ENCODE assay signal across 8 mouse cellular contexts in genomic region chr5:124327510-124328364, GRCm38 (mm10). TPM values are rescaled to one million over a fixed set of nuclear protein-coding genes. Genes with fewer than 3 reads are reported as not detected.
DNase-seq lines count a peak whose midpoint lies in the region; ATAC-seq lines count a peak whose summit lies in the region.

Mphosph9 (minus strand) TSS chr5:124327972.
2810006K23Rik (plus strand) TSS chr5:124328089.

- WGBS in hindbrain, embryonic 11.5 days, result under 1% methylated on average over 72 of the region's 72 CpGs

- peak; percentile 98 for ATAC-seq in hindbrain, embryonic 11.5 days (ENCODE audit: low FRiP score)

- H3K9me3 ChIP-seq in hindbrain, embryonic 11.5 days (ENCODE audit: control insufficient read depth, low read length), result no peaks in the 10 kb centered on the region

- H3K4me1 ChIP-seq in hindbrain, embryonic 11.5 days (replicated peaks; ENCODE audit: control insufficient read depth, insufficient read depth, low read length), result peaks cover 3% of the 10 kb centered on the region

- DNase-seq in Muller cell, postnatal 12 days (ENCODE audit: inconsistent ontology term), result peak; percentile 100
- peak; percentile 100 for DNase-seq in cerebellum, adult 9-11 months
- peak; percentile 99 to 100 for DNase-seq in frontal cortex, adult 2 months (ENCODE audit: extremely low spot score in 1 of 2, low spot score in 1 of 2)
- DNase-seq in hindbrain, embryonic 11.5 days (ENCODE audit: low spot score), result peak; percentile 100
- DNase-seq in layer of hippocampus, postnatal 10 days (ENCODE audit: low spot score in 2 of 2), result peak; percentile 100
- DNase-seq in lung, postnatal 10 days, result peak; percentile 99
- DNase-seq in ovary, postnatal 36 days (ENCODE audit: low spot score), result peak; percentile 99
- peak; percentile 100 for DNase-seq in thymus, postnatal 25 days

- H3K27me3 ChIP-seq in hindbrain, embryonic 11.5 days (ENCODE audit: control insufficient read depth, insufficient read depth, low read length), result no peaks in the 10 kb centered on the region

- H3K36me3 ChIP-seq in hindbrain, embryonic 11.5 days (ENCODE audit: control insufficient read depth, insufficient read depth, low read length), result 0 out of 2 replicates have a peak, but pooled peaks cover 5% of the 10 kb centered on the region

- H3K9ac ChIP-seq in hindbrain, embryonic 11.5 days (ENCODE audit: low read depth, low read length), result peak within 1 kb of the TSS; percentile 89

- H3K4me3 ChIP-seq in hindbrain, embryonic 11.5 days (ENCODE audit: low read depth, low read length), result peak within 1 kb of the TSS; percentile 66

- H3K27ac ChIP-seq in hindbrain, embryonic 11.5 days (ENCODE audit: low read depth, low read length), result peak within 1 kb of the TSS; percentile 96

- peak within 1 kb of the TSS; percentile 87 for H3K4me2 ChIP-seq in hindbrain, embryonic 11.5 days (replicated peaks; ENCODE audit: low read depth, low read length)

RNA-seq across cellular contexts. Expression of gene Mphosph9, which starts in this region (rescaled TPM):
- polyA plus RNA-seq in frontal cortex, adult 2 months (2012; rRNA removed), result 21.1 and 21.7 TPM in 2 replicates
- 15.5 and 20.5 TPM in 2 replicates for polyA plus RNA-seq in hindbrain, embryonic 11.5 days (2014; fragmentation: Nextera tagmentation; extraction: Ambion mirVana)
- 10 to 100 TPM; 21.9 to 24.2 TPM for total RNA-seq in layer of hippocampus, postnatal 10 days (2021)

RNA-seq across cellular contexts. Expression of gene 2810006K23Rik, which starts in this region (rescaled TPM):
- polyA plus RNA-seq in frontal cortex, adult 2 months (2012; rRNA removed), result 14.6 and 15.6 TPM in 2 replicates
- polyA plus RNA-seq in hindbrain, embryonic 11.5 days (2014; fragmentation: Nextera tagmentation; extraction: Ambion mirVana), result 17.4 and 19.7 TPM in 2 replicates
- total RNA-seq in layer of hippocampus, postnatal 10 days (2021), result 10 to 100 TPM in 1 of 2 experiments, 1 to 10 TPM in 1; 9.9 to 12.7 TPM

Comparison
In these comparisons a context has a peak if more than half of its experiments do, and no peak if none do; other contexts are left out.
1. Peak in every context shown above with its lines: DNase-seq, ATAC-seq, H3K4me3 ChIP-seq and H3K27ac ChIP-seq.